In genomic region chr17:83271509-83271908, GRCm38 (mm10) we compare ENCODE assay signal across 8 mouse cellular contexts. TPM values are rescaled to one million over a fixed set of nuclear protein-coding genes. Genes with fewer than 3 reads are reported as not detected.
DNase-seq lines count a peak whose midpoint lies in the region; ATAC-seq lines count a peak whose summit lies in the region.

No protein-coding gene starts in this region.

- ATAC-seq in megakaryocyte, adult 5-6 weeks (ENCODE audit: poor library complexity, severe bottlenecking): peak; percentile 30; the same call in 1 of the 2 replicates
- no peak for ATAC-seq in activated CD4-positive, CD25-positive, alpha-beta regulatory T cell, adult 4 months

- DNase-seq in 3T3-L1 (ENCODE audit: low read depth, low spot score): peak; percentile 88
- peak; percentile 73 to 83 for DNase-seq in CD8-positive naive resting alpha-beta T cell, adult 2 months (ENCODE audit: low read depth in 2 of 2, low spot score in 2 of 2)
- DNase-seq in brain, embryonic 18.5 days (ENCODE audit: low read depth, low spot score): peak; percentile 60
- peak; percentile 74 for DNase-seq in frontal cortex, postnatal 36 days (ENCODE audit: low spot score in 2 of 2)
- peak; percentile 48 to 68 for DNase-seq in layer of hippocampus, adult 8-10 months (ENCODE audit: low spot score in 2 of 2)
- DNase-seq in spleen, adult 18-20 months: peak; percentile 74 to 87

RNA-seq across cellular contexts. Expression of gene Pkdcc, which starts 56.4 kb away (rescaled TPM):
- 10 to 100 TPM; 14.9 to 18.8 (median 17.3) TPM for total RNA-seq in layer of hippocampus, adult 8-10 months (2022)
- 2.3 and 4.8 TPM in 2 replicates for total RNA-seq in megakaryocyte, adult 5-6 weeks (2015)
- total RNA-seq in megakaryocyte, adult 5-6 weeks (2017): 6.1 and 8.9 TPM in 2 replicates
- under 1 TPM in 1 of 2 experiments, not detected in 1; 0.22 TPM for polyA plus RNA-seq in activated CD4-positive, CD25-positive, alpha-beta regulatory T cell, adult 4 months (2017; shearing (Covaris generic))
